Mouse (Mus musculus) urinary bladder, adult 18-20 months (tissue): ENCODE measurements around the gene Vcl.

Experiments
- DNase-seq, 2 experiments: peaks; one replicate each; pipeline ENCODE4 v3.0.0; 2022; ENCODE audit warnings: low spot score in 2 of 2, mixed read lengths in 2 of 2

The Vcl gene

GRCm38 (mm10) chr14:21064321-21064720, 135.1 kb downstream of the Vcl start:
- no peak for DNase-seq

GRCm38 (mm10) chr14:21065490-21066162, 136.4 kb downstream of the Vcl start:
- DNase-seq: no peak

- DNase-seq: no peak
These were observed 140.4 kb downstream of the Vcl start for GRCm38 (mm10) chr14:21069594-21069993.

DNA sequence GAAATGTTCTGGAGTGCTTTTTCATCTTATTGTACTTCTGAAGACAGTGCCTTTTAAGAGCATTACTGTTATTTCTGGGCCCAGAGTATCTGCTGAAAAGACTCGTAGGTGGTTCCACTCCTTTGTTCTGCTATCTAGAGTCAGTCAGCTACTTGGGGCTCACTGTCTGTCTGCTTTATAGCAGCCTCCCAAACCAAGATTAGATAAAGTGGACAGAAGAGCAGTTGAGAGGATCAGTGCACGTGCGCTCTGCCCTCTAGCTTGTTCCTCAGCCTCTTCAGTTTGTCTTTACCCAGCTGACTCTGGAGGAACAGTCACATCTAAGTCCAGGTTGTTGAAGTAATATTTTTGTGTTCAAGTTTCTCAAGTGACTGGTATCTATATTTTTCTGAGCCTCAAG, 144.8 kb downstream of the Vcl start:
- DNase-seq: no peak

GRCm38 (mm10) chr14:21074398-21075320, 145.5 kb downstream of the Vcl start:
- DNase-seq: no peak

- DNase-seq: peak; percentile 87 to 92
These were observed 146.7 kb downstream of the Vcl start for GRCm38 (mm10) chr14:21075751-21076500.

GRCm38 (mm10) chr14:21076501-21077194, 147.4 kb downstream of the Vcl start:
- no peak for DNase-seq

GRCm38 (mm10) chr14:21077939-21078338, 148.7 kb downstream of the Vcl start:
- no peak for DNase-seq

- DNase-seq: no peak
These were observed 149.3 kb downstream of the Vcl start for GRCm38 (mm10) chr14:21078511-21078910.

- no peak for DNase-seq
These were observed 153.6 kb downstream of the Vcl start for GRCm38 (mm10) chr14:21082823-21083222.
